Mouse (Mus musculus): Measurements from ENCODE around the gene Btk.
"Not testable (repeated sequence)": the region's sequence is repeated elsewhere in the genome, so short reads cannot be mapped to it uniquely, and the experiment has no call there.

Btk gene

GRCm38 (mm10) chrX:134580528-134581305, 2.7 kb downstream of the Btk start:
- DNase-seq: no peak

- DNase-seq: no peak
Measured at GRCm38 (mm10) chrX:134577896-134578295, 5.5 kb downstream of the Btk start.

DNA sequence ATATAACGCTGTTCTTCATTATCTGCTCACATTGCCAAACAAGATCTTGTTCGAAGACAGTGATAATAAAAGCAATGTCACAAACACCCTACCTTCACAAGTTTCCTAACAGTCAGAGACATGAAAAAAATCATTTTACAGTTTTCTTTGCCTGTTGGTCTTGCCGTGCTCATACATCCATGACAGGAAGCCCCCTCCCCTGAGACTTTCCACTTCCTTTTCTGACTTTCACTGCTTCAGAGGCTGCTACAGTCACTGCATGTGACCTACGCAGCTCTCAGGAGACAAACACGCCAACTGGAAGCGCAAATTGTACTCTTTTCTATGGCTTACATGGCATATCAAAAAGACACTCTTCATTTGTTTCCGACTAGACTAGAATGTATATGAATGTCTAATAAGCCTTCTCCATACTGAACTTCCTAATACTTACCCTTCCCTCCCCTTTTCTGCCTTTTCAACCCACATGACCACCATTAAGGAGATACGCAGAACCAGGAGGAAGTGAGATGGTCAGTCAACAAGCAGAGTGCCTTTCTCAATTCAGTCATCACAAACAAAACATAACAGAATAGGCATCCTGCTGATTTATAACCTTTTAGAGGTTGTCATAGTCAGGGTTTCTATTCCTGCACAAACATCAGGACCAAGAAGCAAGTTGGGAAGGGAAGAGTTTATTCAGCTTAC, 16.7 kb downstream of the Btk start:
- no peak for DNase-seq

DNA sequence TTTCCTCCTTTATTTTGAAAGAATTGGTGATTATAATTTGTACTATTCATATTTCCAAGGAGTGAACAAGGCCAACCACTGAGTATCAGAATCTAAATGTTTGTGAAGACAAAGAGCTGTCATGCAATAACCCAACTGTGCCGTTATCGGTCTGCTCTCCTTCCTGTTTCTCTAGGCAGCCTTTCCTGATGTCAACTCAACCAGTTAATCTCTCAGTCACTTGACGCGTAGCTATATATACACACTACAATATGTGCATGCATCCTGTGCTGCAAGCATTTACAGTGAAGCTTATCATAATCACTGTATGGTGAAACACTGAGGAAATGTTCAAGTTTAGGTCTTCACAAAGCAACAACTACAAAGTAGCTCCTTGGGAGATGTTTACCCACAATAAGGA, 19.0 kb downstream of the Btk start:
- no peak for DNase-seq

DNA sequence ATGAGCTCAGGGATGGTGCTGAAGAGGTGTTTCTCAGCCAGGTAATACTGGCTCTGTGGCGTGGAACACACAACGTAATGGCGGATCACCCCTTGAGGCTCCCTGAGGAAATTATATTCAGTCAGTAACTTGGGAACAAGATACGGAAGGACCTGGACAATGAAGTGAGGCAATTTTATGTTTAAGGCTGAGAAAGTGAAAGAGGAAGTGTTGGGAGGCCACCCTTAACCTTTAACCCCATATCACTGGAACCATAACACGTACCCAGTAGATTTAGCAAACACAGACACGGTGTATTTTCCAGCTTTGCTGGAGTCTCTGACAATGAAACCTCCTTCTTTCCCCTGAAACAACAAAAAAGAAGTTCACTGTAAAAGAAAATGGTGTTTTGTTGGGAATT, 28.9 kb downstream of the Btk start:
- no peak for DNase-seq

- no peak for DNase-seq
Measured at GRCm38 (mm10) chrX:134553326-134553725, 30.0 kb downstream of the Btk start.

GRCm38 (mm10) chrX:134550903-134551302, 32.5 kb downstream of the Btk start:
- DNase-seq: no peak

- no peak for DNase-seq
Measured at GRCm38 (mm10) chrX:134547330-134547729, 36.0 kb downstream of the Btk start.

- no peak for DNase-seq
Measured at GRCm38 (mm10) chrX:134541955-134542308, 41.4 kb downstream of the Btk start.

DNA sequence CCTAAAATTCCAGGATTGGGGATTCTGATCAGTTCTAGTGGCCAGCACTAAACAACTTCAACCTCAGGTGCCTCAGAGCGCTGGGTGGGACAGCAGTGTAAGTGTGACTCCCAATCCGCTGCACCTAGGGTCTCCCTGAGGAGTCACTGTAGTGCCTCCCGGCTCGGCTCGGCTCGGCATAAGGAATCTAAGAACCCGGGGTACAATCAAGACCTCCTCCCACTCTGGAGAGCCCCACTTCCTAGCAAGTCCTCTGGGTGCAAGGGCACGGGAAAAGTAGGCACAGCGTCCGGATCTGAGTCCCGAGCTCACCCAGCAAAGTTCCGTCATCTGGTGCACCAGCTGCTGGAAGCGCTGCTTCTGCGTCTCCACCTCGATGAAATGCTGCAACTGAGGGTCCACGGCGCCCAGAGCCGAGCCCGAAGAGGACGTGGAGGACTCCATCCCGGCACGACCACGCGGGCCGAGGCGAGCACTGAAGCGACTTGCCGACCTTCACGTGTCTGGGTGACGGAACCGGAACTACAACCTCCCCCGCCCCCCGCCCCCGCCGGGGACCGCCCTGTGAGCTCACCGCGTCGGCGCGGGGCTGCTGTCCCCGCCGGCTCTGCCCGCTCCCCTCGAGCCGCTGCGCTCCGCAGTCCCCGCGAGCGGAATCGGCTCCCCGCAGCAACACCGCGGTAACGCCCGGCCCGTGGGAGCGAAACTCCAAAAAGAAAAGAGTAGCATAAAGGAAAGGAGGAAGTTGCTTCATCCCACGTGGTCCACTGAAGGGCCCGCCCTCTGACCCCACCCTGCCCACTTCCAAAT, 42.0 kb downstream of the Btk start, which contains the start of gene Timm8a1:
TSS of gene Timm8a1 (minus strand) at position 721 of the 810 bp plus-strand sequence.
- DNase-seq: peak; percentile 54

DNA sequence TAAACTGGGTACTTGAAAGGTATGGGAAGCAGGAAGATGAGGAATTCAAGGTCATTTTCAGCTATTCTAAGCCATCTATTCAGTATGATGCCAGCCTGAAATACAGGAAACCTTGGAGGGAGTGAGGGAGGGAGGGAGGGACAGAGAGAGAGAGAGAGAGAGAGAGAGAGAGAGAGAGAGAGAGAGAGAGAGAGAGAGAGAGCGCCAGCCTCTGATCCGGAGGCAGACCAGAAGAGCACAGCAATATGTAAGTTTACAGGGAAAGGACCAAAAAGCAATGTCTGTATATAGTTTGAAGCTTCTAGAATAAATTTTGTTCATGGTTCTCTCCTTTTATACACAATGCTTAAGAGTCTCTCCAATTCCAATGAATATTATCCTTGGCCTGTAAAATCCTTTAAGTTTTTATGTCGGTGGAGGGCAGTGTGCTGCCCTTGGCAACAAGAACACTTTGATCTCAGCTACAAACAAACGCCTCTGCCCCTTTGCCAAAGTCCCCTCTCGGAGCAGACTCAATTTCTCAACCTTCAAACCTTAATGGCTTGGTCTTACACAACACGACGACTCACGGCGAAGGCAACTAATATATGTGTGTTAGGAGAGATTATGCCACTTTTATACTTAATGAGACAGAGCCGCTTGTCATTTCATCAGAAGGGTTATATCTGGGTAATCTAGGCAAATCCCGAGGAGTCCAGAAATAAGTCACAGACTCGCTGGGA, 42.8 kb downstream of the Btk start:
- peak; percentile 16 for DNase-seq

- not testable (repeated sequence) for DNase-seq
Measured at GRCm38 (mm10) chrX:134539795-134540194, 43.6 kb downstream of the Btk start.

GRCm38 (mm10) chrX:134533346-134533745, 50.0 kb downstream of the Btk start:
- no peak for DNase-seq

DNA sequence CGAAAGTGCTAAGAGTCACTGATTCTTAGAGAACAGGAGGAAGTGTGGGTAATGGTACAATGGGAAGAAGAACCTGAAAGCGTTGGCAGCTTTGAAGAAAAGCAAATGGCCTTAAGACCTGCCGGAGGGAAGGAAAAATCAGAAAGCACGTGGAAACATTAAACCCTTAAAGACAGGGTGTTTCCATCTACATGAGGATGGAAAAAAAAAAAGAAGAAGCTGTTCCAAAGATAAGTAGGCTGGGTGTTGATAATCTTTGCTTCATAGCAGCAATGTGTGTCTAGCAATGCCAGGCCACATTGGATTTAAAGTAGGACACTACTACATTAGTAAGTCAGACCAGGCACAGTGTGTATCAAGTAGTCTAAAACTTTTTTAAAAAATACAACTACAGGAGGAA, 58.1 kb downstream of the Btk start:
- DNase-seq: no peak

- no peak for DNase-seq
Measured at GRCm38 (mm10) chrX:134523772-134524171, 59.6 kb downstream of the Btk start.

GRCm38 (mm10) chrX:134509473-134509872, 73.9 kb downstream of the Btk start:
- no peak for DNase-seq

DNA sequence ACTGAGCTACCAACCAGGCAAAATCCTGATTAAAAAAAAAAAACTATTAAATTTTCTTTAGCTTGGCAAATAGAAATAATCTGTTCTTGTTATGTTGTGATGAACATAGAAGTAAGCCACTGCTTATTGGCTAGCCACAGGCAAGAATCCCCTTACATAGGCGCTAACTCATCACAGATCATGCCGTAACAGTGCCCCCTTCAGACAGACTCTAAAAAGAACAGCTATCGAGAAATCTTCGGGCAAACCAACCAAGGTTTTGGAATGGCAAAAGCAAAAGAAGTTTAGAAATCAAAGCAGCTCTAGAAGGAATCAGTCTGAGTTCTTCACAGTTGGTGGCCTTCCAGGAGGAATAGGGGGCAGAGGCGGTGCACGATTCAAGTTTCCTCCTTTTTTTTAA, 75.4 kb downstream of the Btk start:
- DNase-seq: no peak

DNA sequence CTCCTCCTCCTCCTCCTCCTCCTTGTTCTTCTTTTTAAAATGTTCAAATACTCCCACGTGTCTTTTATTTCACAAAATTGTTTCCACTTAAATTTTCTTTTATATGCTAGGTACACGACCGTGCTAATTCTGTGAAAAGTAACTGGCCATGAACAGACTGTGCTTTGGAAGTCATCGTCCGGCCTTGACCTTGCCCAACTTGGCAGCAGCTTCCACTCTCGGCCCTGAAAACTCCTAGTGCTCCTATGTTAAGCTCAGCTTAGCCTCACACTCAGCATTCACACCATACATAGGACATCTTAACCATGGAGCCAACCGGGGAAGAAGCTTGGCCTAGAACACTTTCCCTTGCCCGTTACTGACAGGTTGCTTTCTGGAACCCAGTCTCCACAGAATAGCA, 82.7 kb downstream of the Btk start:
- no peak for DNase-seq
